Mouse (Mus musculus): ENCODE measurements around the gene Gm12355.

DNA sequence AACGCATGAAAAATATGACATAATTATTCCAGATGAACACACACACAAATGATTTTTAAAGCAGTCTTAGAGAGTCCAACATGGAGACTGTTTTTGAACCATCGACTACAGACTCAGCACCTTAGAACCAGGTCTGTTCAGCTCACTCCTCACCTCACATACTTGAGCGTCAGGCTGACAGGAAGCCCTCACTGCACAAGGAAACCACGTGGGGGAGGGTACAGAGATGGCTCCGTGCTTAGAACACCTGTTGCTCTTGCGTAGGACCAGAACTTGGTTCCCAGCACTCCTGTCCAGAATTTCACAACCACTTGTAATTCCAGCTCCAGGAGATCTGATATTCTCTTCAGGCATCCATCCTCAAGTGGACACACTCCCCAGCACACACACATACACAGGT lies 30.4 kb downstream of the Gm12355 start:
- TF ChIP-seq CTCF (IDR thresholded peaks at IDR 0.05) (no peak), POLR2A (IDR thresholded peaks at IDR 0.05; ENCODE audit: insufficient read depth, low read depth, low read length) (no peak), EP300 (IDR thresholded peaks at IDR 0.05; ENCODE audit: insufficient read depth, low read depth, low read length) (no peak)
